Mouse (Mus musculus): Measurements from ENCODE around the gene 2900026A02Rik. TPM values are rescaled to one million over a fixed set of nuclear protein-coding genes. Genes with fewer than 3 reads are reported as not detected.

2900026A02Rik gene
- total RNA-seq (2021) = 10 to 100 TPM; 19.6 to 24.6 TPM
- long read RNA-seq, experiment 1, full-length matches to known transcripts = 14 of 20 reads
- long read RNA-seq, experiment 1, partial matches to known transcripts = 0 of 20 reads
- long read RNA-seq, experiment 1, other reads (novel, unspliced or antisense) = 6 of 20 reads
- long read RNA-seq, experiment 2, full-length matches to known transcripts = 12 of 17 reads
- long read RNA-seq, experiment 2, partial matches to known transcripts = 1 of 17 reads
- long read RNA-seq, experiment 2, other reads (novel, unspliced or antisense) = 4 of 17 reads

DNA sequence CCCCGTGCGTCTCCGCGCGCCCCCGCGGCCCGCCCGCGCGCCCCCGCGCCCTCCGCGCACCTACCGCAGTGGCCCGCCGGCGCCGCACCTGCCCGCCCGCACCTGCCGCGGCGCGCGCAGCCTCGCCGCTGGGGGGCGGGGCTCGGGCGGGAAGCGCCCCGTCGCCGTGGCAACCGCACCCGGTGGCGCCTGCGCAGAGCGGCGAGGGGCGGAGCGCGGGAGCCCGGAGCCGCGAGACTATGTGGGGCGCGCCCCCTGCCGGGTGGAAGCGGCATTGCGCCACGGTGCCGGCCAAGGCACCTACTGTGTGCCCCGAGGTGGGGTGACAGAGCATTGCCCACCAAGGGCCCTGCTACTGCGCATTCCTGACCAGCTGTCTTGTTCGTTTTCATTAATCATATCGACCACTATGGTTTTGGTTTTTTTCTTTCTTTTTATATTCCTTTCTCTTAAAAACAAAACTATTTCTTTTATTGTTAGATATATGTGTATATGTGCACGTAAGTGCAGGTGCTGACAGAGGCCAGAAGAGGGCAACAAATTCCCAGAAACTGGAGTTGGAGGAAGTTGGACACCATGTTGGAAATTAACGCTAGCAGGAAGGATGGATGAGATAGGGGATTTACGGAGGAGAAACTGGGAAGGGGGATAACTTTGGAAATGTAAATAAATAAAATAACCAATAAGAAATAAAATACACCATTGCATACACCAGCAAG, at the start of gene 2900026A02Rik:
TSS of gene 2900026A02Rik (minus strand) at position 90 of the 719 bp plus-strand sequence.
- TF ChIP-seq CTCF (IDR thresholded peaks at IDR 0.05) = peak; percentile 96
- intact Hi-C loops (cut with DNase I) = loop anchor here (1.0 kb wide), 1 partner anchor 41 kb away; no protein-coding TSS in a partner anchor
- peak within 1 kb of the TSS; percentile 88 for H3K27ac ChIP-seq
- peak within 1 kb of the TSS; percentile 91 for H3K4me3 ChIP-seq
- peak; percentile 89 for DNase-seq

DNA sequence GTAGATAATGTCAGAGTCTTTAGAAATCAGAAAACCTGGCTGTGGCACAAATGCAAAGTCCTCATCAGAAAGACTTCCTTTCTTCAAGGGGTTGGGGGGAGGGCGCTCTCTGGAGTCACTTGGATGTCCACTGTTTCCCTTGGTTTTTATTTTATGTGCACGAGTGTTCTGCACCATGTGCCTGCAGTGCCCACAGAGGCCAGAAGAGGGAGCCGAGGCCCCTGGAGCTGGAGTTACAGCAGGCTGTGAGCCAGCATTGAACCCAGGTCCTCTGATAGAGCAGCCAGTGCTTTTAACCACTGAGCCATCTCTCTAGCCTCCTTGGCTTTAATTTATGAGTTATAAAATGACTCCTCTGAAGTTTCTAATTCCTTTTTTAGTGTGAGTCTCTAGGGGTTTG, 49.0 kb upstream of the 2900026A02Rik start:
- no peak overlapping the region for H3K4me3 ChIP-seq
- intact Hi-C loops (cut with DNase I) = no loop called here
- H3K27ac ChIP-seq = no peak overlapping the region
- no peak for TF ChIP-seq CTCF (IDR thresholded peaks at IDR 0.05)
- DNase-seq = no peak

DNA sequence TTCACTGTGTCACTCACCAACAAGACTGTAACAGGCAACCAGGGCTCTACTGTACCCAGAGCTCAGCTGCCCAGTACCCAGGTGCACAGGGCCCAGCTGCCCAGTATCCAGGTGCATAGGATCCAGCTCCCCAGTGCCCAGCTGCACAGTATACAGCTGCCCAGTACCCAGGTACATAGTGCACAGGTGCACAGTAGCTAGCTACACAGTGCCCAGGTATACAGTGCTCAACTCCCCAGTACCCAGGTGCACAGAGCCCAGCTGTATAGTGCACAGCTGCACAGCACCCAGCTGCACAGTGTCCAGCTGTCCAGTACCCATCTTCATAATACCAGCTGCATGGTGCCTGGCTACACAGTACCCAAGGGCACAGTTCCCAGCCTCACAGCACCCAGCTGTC, 47.2 kb upstream of the 2900026A02Rik start:
- no peak for TF ChIP-seq CTCF (IDR thresholded peaks at IDR 0.05)
- Histone ChIP-seq H3K4me3 (no peak overlapping the region), H3K27ac (no peak overlapping the region)
- DNase-seq = no peak
- intact Hi-C loops (cut with DNase I) = no loop called here

DNA sequence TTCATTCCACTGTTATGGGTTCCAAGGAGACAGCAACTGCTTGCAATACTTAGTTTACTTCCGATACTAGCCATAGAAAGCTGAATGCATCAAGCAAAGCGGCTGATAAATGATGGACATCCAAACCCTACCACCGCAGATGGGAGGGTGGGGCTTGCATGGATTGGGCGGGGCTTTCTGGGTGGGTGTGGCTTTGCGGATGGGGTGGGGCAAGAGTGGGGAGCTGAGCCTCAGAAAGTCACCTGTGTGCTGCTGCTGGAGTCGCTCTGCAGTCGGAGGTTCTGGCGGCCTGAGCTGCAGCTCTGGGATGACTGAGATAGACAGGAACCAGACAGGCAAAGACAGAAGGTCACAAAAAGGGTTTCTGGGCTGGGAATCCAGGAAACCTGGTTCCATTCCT, 44.6 kb upstream of the 2900026A02Rik start:
- H3K27ac ChIP-seq = no peak overlapping the region
- TF ChIP-seq CTCF (IDR thresholded peaks at IDR 0.05) = no peak

DNA sequence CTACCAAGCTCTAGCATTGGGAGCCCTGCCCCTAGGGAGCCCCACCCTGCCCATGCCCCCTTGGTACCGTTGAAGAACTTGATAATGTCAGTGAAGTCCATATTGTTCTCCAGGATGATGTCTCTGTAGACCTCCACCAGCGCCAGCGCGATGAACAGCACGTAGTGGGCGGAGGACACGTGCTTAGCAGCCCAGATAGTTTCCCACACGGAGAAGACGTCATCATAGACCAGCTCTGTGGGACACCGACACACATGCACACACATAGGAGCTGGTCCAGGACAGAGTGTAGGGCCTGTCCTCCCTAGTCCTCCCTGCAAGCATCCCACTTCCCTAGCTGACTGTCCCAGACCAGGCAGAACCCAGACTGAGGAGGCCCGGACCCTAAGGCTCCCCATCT, 29.8 kb upstream of the 2900026A02Rik start:
- no peak overlapping the region for H3K27ac ChIP-seq
- H3K4me3 ChIP-seq = no peak overlapping the region
- TF ChIP-seq CTCF (IDR thresholded peaks at IDR 0.05) = no peak

More for the DNA sequence above, 44.6 kb upstream of the 2900026A02Rik start:
- DNase-seq = no peak
- H3K4me3 ChIP-seq = no peak overlapping the region
- intact Hi-C loops (cut with DNase I) = no loop called here

DNA sequence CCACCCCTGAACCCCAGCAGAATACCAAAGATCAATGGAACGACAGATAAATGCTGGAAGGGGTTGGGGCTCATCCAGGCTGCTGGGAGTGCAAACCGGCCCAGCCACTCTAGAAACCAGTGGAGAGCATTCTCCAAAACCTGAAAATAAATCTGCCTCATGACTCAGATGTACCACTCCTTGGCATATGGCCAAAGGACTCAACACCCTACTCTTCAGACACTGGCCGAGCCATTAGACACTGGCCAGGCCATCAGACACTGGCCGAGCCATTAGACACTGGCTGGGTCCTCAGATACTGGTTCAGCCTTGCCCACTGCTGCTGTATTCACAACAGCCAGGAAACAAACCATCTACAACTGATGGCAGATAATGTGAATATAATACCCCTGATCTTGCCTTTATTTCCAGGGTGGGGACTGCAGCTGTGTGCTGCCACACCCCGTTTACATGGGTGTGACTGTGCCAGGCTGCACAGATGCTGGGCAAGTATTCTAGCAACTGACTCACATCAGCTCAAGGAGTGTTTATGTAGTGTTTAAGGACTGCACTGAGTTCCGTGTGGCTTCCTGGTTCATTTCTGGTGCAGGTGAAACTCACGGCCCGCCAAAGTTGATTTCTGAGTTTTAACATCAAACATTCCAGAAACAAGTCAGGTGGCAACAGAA, 28.4 kb upstream of the 2900026A02Rik start:
- no peak for TF ChIP-seq CTCF (IDR thresholded peaks at IDR 0.05)
- no peak overlapping the region for H3K27ac ChIP-seq
- H3K4me3 ChIP-seq = no peak overlapping the region
- intact Hi-C loops (cut with DNase I) = no loop called here
- DNase-seq = no peak

More for the DNA sequence above, 29.8 kb upstream of the 2900026A02Rik start:
- no peak for DNase-seq
- intact Hi-C loops (cut with DNase I) = no loop called here

DNA sequence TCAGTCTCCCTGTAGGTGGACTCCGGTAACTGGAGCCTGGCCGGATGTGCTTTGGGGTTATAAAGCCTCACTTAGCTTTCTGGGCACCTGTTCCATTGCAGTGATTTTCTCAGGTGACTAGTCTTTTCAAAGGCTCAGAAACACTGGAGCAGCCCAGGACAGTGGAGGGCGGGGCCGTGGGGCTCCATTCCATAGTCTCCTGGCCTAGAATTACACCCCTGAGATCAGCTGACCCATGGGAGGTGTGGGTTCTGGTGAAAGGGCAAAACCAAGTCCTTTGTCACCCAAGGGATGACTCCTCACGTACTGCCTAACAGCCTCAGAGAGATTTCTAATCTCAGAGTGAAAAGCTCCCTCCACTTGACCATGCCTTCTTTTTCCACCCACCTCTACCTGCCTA, 9.2 kb upstream of the 2900026A02Rik start:
- DNase-seq = no peak
- no peak for TF ChIP-seq CTCF (IDR thresholded peaks at IDR 0.05)
- H3K27ac ChIP-seq = no peak overlapping the region
- intact Hi-C loops (cut with DNase I) = no loop called here
- no peak overlapping the region for H3K4me3 ChIP-seq

DNA sequence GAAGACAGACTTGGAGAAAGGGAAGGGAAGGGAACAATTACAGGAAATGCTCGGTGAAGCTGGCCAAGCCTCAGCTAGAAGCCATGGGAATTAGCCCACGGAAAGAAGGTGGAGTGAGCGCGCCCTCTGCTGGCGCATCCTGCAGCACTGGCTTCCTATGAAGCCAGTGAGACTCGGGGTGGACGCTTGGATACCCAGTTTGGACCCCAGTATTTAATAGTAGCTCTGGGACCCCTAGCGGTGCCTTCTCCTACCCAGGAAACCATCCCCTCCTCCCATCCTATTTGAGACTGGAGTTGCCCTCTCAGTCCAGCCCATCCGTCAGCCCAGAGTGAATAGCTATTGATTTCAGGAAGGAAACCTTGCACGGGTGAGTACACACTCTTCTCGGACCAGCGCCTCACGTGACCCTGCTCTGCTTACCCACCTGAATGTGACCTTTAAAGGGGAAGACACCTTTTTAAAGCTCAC, 5.6 kb upstream of the 2900026A02Rik start, which contains the start of gene Tmem211:
TSS of gene Tmem211 (plus strand) at position 278 of the 471 bp plus-strand sequence.
- Histone ChIP-seq H3K27ac (peak within 1 kb of the TSS; percentile 78), H3K4me3 (peak within 1 kb of the TSS; percentile 45)
- DNase-seq = peak; percentile 88
- TF ChIP-seq CTCF (IDR thresholded peaks at IDR 0.05) = peak; percentile 98
- intact Hi-C loops (cut with DNase I) = loop anchor here (1.0 to 2.0 kb wide), 2 partner anchors 46 to 126 kb away; no protein-coding TSS in a partner anchor

DNA sequence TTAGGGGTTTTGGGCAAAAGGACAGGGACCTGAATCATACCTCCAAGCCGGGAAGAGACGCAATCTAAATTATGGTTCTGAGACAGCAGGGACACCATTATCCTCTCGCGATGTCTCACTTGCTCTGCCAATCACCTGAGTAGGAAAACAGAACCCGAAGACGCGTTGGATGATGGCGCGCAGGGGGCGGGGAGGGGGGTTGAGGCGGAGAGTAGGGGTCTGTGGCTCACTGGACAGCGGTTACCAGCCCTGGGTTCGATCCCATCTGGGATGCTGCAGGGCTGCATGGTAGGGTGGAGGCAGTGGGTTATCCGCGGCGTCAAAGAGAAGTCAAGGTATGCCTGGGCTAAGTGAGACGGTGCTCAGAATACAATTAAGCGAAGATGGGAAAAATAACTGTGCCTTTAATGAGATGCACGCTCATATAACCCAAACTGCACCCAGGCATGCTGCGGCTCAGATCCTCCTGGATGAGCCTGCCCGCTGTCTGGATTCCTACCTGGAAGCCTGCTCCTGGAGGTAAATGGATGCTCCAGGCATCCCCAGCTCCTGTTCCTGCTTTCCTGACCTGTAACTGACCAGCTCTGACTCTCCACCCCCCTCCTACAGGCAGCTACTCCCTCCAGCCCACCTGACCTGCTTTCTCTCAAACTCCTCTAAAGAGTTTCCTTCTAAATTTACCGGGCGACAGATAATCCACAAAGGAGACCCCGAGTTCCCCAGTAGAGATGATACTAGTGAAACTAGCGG, 4.8 kb upstream of the 2900026A02Rik start:
- intact Hi-C loops (cut with DNase I) = loop anchor here (1.0 to 2.0 kb wide), 2 partner anchors 46 to 125 kb away; no protein-coding TSS in a partner anchor
- H3K27ac ChIP-seq = peak overlapping the region; percentile 78

DNA sequence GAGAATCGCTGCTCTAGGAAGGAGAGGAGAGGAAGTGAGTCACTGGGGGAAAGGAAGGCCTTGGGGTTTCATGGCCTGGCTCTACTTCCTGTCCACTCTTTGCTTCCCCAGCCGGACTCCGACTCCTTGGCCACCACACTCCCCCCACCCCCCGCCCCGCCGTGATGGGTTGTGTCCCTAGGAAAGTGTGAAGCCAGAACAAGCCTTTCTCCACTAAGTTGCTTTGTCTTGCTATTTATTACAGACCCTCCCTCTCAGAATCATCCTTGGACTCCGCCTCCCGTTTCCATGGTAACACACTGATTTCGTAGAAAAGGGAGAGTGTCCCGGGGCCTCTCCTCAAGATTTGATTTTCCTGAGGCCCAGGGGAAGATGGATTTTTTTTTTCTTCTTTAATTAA, 4.2 kb upstream of the 2900026A02Rik start:
- DNase-seq = no peak
- intact Hi-C loops (cut with DNase I) = no loop called here

More for the DNA sequence above, 4.8 kb upstream of the 2900026A02Rik start:
- DNase-seq = no peak
- TF ChIP-seq CTCF (IDR thresholded peaks at IDR 0.05) = no peak
- peak overlapping the region; percentile 45 for H3K4me3 ChIP-seq

DNA sequence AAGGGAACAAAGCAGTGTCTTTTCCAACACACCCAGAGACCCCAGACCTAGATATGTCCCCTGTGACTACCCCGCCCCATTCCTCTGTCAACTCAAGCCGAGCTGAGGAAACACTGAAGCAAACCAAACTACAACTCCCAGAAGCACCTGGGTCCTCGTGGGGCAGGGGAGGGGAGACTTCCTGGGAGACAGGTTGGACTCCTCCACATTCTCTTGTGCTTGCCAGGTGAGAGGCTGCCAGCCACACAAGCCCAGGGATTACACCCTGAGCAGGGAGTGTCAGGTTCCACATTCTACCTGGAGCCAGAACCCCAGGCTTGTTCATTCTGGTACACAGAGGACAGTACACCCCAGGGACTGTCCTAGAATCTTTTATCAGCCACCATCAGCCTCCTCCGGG, 2.9 kb upstream of the 2900026A02Rik start:
- DNase-seq = peak; percentile 41
- Histone ChIP-seq H3K27ac (peak overlapping the region; percentile 38; the same call in 1 of the 2 replicates), H3K4me3 (no peak overlapping the region)
- TF ChIP-seq CTCF (IDR thresholded peaks at IDR 0.05) = no peak
- intact Hi-C loops (cut with DNase I) = no loop called here

More for the DNA sequence above, 4.2 kb upstream of the 2900026A02Rik start:
- TF ChIP-seq CTCF (IDR thresholded peaks at IDR 0.05) = no peak
- Histone ChIP-seq H3K4me3 (no peak overlapping the region), H3K27ac (peak overlapping the region; percentile 38; the same call in 1 of the 2 replicates)
